Mouse (Mus musculus) cortical plate, adult 2 months (tissue): ENCODE results near the gene Ppp1r16b.

Source experiments
- CTCF ChIP-seq: fragments of 200-500 bp; IDR thresholded peaks from 2 replicates; pipeline ENCODE4 v1.5.1; 2011; ENCODE audit warnings: mild to moderate bottlenecking, control low read depth, low read length; ENCODE audit not compliant: insufficient read depth; ENCODE audit errors: extremely low read depth
- POLR2A ChIP-seq: fragments of 200-500 bp; IDR thresholded peaks from 2 replicates; pipeline ENCODE4 v1.6.1; 2011; ENCODE audit warnings: mild to moderate bottlenecking, low read length, control low read depth; ENCODE audit not compliant: insufficient read depth; ENCODE audit errors: extremely low read depth

DNA sequence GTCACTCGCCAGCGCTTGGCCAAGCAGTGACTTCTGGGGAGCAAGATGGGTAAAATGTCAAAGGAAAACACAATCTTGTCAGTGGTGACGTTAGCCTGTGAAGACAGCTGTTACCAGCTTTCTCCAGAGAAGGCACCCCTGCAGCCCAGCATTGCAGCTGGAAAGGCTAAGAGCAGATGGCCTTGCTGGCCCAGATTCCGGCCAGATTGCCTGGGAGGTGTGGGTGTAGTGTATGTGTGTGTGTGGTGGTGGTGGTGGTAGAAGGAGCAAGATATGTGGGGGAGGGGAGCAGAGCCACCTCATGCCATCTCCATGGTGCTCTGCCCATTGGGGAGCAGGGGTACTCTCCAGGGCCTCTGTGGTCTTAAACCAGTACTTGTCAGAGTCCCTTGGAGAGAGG is 67.9 kb downstream of the Ppp1r16b start:
- TF ChIP-seq CTCF (no peak), POLR2A (no peak)
